ENCODE assay signal across 8 mouse cellular contexts in the genomic region with DNA sequence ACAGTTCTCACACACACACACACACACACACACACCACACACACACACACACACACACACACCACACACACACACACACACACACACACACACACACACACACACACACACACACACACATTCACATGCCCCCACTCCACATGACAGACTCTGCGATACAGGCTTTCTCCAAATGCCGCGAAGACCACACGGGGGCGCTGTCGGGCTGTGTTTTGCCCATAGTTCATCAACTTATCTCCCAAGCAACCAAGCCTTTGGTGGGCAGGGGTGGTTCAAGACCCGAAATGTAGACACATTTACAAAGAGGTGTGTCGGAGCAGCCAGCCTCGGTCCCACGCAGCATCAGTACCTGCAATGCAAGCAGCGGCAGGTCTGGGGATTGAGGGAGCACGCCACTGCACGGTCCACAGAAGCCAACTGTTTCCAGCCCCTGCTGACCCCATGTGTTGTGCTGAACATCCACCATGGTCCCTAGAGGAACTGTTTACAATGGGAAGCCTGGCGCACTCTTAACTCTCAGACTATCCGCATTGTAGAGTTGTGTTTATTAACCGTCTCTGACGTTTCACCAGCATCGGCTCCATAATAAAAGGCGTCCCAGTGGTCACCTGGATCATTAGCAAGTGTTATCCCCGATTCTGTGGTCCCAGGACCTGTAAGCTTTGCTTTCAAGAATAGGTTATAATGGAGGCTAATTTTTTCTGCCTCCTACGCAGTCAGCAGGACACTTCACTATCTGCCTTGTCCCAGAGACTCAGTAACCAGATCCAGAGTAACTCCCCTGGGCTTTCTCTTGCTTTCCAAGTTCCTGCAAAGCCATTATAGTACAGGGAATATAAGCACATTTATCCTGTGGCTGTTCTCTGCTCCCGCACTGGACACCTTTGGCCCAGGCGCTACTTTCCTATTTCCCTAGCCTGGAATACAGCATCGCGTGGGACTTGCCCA. TPM values are rescaled to one million over a fixed set of nuclear protein-coding genes. Genes with fewer than 3 reads are reported as not detected.
DNase-seq lines count a peak whose midpoint lies in the region; ATAC-seq lines count a peak whose summit lies in the region.

No protein-coding gene starts in this region.

- H3K36me3 ChIP-seq in forebrain, embryonic 16.5 days (ENCODE audit: control insufficient read depth, insufficient read depth): no peaks in the 10 kb centered on the region

- H3K4me1 ChIP-seq in forebrain, embryonic 16.5 days (replicated peaks; ENCODE audit: control insufficient read depth, insufficient read depth, low read length): peaks cover 4% of the 10 kb centered on the region; the same call in 1 of the 2 replicates

- DNase-seq in Muller cell, postnatal 12 days (ENCODE audit: inconsistent ontology term): peak; percentile 78
- peak; percentile 69 to 77 for DNase-seq in cerebellum, adult 18-20 months
- peak; percentile 89 for DNase-seq in heart, postnatal 4 days
- peak; percentile 52 to 66 for DNase-seq in layer of hippocampus, postnatal 36 days
- peak; percentile 70 to 85 for DNase-seq in lung, postnatal 4 days
- DNase-seq in retina, postnatal 7 days (ENCODE audit: low read depth, low spot score): peak; percentile 80
- peak; percentile 73 for DNase-seq in urinary bladder, postnatal 25 days (ENCODE audit: low spot score)

- WGBS in forebrain, embryonic 16.5 days: 27% methylated on average over 25 of the region's 25 CpGs

- H3K4me2 ChIP-seq in forebrain, embryonic 16.5 days (ENCODE audit: low read length): peak overlapping the region; percentile 45

- no peak overlapping the region for H3K27ac ChIP-seq in forebrain, embryonic 16.5 days (ENCODE audit: low read length)

- no peak for ATAC-seq in forebrain, embryonic 16.5 days

- H3K27me3 ChIP-seq in forebrain, embryonic 16.5 days (replicated peaks; ENCODE audit: control insufficient read depth, insufficient read depth, low read length): no peaks in the 10 kb centered on the region

- no peaks in the 10 kb centered on the region for H3K9me3 ChIP-seq in forebrain, embryonic 16.5 days (ENCODE audit: control insufficient read depth, low read length)

- no peak overlapping the region for H3K9ac ChIP-seq in forebrain, embryonic 16.5 days (replicated peaks; ENCODE audit: low read depth, low read length)

- H3K4me3 ChIP-seq in forebrain, embryonic 16.5 days (replicated peaks; ENCODE audit: low read length): no peak overlapping the region

RNA-seq across cellular contexts. Expression of a gene that starts 18.5 kb away (rescaled TPM):
- polyA plus RNA-seq in forebrain, embryonic 16.5 days (2015; fragmentation: Nextera tagmentation; extraction: Ambion mirVana): not detected in 2 replicates
- total RNA-seq in heart, postnatal 4 days (2021): not detected
- not detected for total RNA-seq in layer of hippocampus, postnatal 36 days (2021)

RNA-seq across cellular contexts. Expression of a gene that starts 23.4 kb away (rescaled TPM):
- polyA plus RNA-seq in forebrain, embryonic 16.5 days (2015; fragmentation: Nextera tagmentation; extraction: Ambion mirVana): 130 and 141 TPM in 2 replicates
- 10 to 100 TPM; 88.8 to 93.8 TPM for total RNA-seq in heart, postnatal 4 days (2021)
- 10 to 100 TPM; 62.6 to 64.2 TPM for total RNA-seq in layer of hippocampus, postnatal 36 days (2021)

RNA-seq across cellular contexts. Expression of a gene that starts 28.2 kb away (rescaled TPM):
- polyA plus RNA-seq in forebrain, embryonic 16.5 days (2015; fragmentation: Nextera tagmentation; extraction: Ambion mirVana): not detected in 2 replicates
- total RNA-seq in heart, postnatal 4 days (2021): not detected
- not detected for total RNA-seq in layer of hippocampus, postnatal 36 days (2021)

RNA-seq across cellular contexts. Expression of a gene that starts 41.0 kb away (rescaled TPM):
- not detected in 2 replicates for polyA plus RNA-seq in forebrain, embryonic 16.5 days (2015; fragmentation: Nextera tagmentation; extraction: Ambion mirVana)
- total RNA-seq in heart, postnatal 4 days (2021): not detected
- not detected for total RNA-seq in layer of hippocampus, postnatal 36 days (2021)

RNA-seq across cellular contexts. Expression of a gene that starts 58.3 kb away (rescaled TPM):
- polyA plus RNA-seq in forebrain, embryonic 16.5 days (2015; fragmentation: Nextera tagmentation; extraction: Ambion mirVana): not detected in 2 replicates
- not detected for total RNA-seq in heart, postnatal 4 days (2021)
- total RNA-seq in layer of hippocampus, postnatal 36 days (2021): not detected
